Mouse (Mus musculus) lung, postnatal 0 days (tissue): ENCODE measurements at regions not wholly inside any gene's neighbourhood (a gene's known extent, or its start where the extent isn't known, plus 50 kb on each side); places are given as distances from the start of the nearest gene placed in this dataset.

Source experiments
- CTCF ChIP-seq: IDR thresholded peaks from 2 replicates; pipeline ENCODE4 v1.5.1; 2016; ENCODE audit warnings: antibody characterized with exemption, mild to moderate bottlenecking
- EP300 ChIP-seq: IDR thresholded peaks from 2 replicates; pipeline ENCODE4 v1.6.1; 2016; ENCODE audit warnings: antibody characterized with exemption, mild to moderate bottlenecking, control low read depth

DNA sequence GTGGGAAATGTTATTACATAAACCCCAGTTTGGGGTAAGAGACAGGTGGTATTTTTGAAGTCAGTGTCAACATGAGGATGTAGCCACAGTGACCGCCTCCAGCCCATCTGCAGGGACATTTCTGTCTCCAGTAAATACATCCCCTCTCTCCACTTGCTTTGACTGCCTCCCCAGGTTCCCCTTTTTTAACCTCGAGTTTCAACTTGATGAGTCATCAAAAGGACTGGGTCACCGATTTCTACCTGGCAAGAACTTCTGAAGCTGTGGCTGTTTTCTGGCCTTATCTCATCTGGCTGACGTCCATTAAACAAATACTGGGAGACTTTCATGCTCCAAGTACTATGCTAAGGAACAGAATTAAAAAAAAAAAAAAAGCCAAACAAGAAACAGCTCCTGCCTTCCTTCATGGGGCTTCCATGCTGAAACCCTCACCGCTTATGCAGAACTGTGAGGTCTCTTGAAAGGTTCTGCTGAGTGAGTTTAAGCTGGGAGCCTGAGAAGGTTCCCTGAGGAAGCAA, 79.1 kb upstream of the Prdm1 start:
- TF ChIP-seq CTCF (no peak), EP300 (no peak)
